Mouse (Mus musculus): ENCODE measurements at regions not wholly inside any gene's neighbourhood (a gene's known extent, or its start where the extent isn't known, plus 50 kb on each side); places are given as distances from the start of the nearest gene placed in this dataset.
A peak's percentile ranks its signal among the peaks of the same experiment; 100 is the strongest.

GRCm38 (mm10) chr16:54279275-54279674 lies 1018.5 kb downstream of the Zpld1 start:
- no peak for DNase-seq (ENCODE audit: low spot score)

DNA sequence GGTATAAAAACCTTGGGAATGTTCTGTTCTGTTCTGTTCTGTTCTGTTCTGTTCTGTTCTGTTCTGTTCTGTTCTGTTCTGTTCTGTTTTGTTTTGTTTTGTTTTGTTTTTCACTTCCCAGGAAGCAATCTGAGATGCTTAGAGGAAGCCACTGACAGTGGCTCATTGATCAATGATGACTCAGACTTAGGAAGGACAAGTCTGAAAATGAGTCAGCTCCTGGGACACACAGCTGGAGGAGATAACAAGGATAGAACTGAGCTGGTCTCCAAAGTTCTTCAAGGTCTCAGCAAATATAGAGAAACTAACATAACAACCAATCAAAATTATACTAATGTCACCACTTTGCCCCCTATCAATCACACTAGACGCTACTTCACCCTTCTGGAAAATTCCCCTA lies 1033.9 kb downstream of the Zpld1 start:
- ATAC-seq (replicated peaks; ENCODE audit: low FRiP score, low read depth) (no peak), DNase-seq (ENCODE audit: low spot score) (no peak)
- Histone ChIP-seq H3K9me3 (replicated peaks; ENCODE audit: low read length) (no peaks in the 10 kb centered on the region), H3K4me2 (ENCODE audit: low read length) (no peak overlapping the region), H3K27me3 (ENCODE audit: insufficient read depth, low read length) (no peaks in the 10 kb centered on the region), H3K4me3 (replicated peaks; ENCODE audit: low read depth, low read length) (no peak overlapping the region), H3K36me3 (ENCODE audit: insufficient read depth, low read length) (no peaks in the 10 kb centered on the region), H3K4me1 (replicated peaks; ENCODE audit: insufficient read depth, low read length) (no peaks in the 10 kb centered on the region), H3K27ac (no peak overlapping the region), H3K9ac (ENCODE audit: low read depth, low read length) (no peak overlapping the region)
- WGBS: 68% methylated on average over 1 of the region's 1 CpGs
- no peak for TF ChIP-seq CTCF (IDR thresholded peaks at IDR 0.05; ENCODE audit: low read depth)

More at GRCm38 (mm10) chr16:54279275-54279674, 1018.5 kb downstream of the Zpld1 start:
- Histone ChIP-seq H3K9ac (ENCODE audit: low read depth, low read length) (no peak overlapping the region), H3K27ac (no peak overlapping the region), H3K36me3 (ENCODE audit: insufficient read depth, low read length) (no peaks in the 10 kb centered on the region), H3K4me2 (ENCODE audit: low read length) (no peak overlapping the region), H3K27me3 (ENCODE audit: insufficient read depth, low read length) (no peaks in the 10 kb centered on the region), H3K9me3 (replicated peaks; ENCODE audit: low read length) (no peaks in the 10 kb centered on the region), H3K4me3 (replicated peaks; ENCODE audit: low read depth, low read length) (no peak overlapping the region), H3K4me1 (replicated peaks; ENCODE audit: insufficient read depth, low read length) (no peaks in the 10 kb centered on the region)
- no peak for TF ChIP-seq CTCF (IDR thresholded peaks at IDR 0.05; ENCODE audit: low read depth)
- no peak for ATAC-seq (replicated peaks; ENCODE audit: low FRiP score, low read depth)

- Histone ChIP-seq H3K27ac (no peak overlapping the region), H3K4me3 (replicated peaks; ENCODE audit: low read depth, low read length) (no peak overlapping the region), H3K4me2 (ENCODE audit: low read length) (no peak overlapping the region), H3K9ac (ENCODE audit: low read depth, low read length) (no peak overlapping the region), H3K27me3 (ENCODE audit: insufficient read depth, low read length) (no peaks in the 10 kb centered on the region), H3K4me1 (replicated peaks; ENCODE audit: insufficient read depth, low read length) (no peaks in the 10 kb centered on the region), H3K9me3 (replicated peaks; ENCODE audit: low read length) (no peaks in the 10 kb centered on the region), H3K36me3 (ENCODE audit: insufficient read depth, low read length) (no peaks in the 10 kb centered on the region)
- WGBS: 89% methylated on average over 1 of the region's 1 CpGs
- peak; percentile 39 for DNase-seq (ENCODE audit: low spot score)
- no peak for TF ChIP-seq CTCF (IDR thresholded peaks at IDR 0.05; ENCODE audit: low read depth)
- ATAC-seq (replicated peaks; ENCODE audit: low FRiP score, low read depth): no peak
Observed at GRCm38 (mm10) chr16:54259260-54259659, 1038.5 kb downstream of the Zpld1 start.

DNA sequence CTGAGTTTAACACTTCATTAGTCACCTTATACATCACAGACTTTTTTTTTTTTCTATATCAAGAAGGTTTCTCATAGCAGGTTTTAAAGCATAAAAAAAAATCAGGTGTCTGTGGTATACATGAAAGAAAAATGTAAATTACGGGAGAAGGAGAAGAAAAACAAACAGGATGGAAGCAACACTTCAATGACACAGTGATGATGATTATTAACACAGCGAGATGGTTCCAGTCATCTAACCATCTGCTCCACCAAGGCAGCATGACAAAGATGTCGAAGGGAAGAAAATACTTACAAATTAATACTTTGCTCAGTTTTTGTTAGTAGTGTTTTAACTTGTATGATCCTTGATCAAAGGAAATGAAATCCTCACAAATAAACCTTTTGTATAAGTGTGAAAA lies 1050.9 kb downstream of the Zpld1 start:
- TF ChIP-seq CTCF (IDR thresholded peaks at IDR 0.05; ENCODE audit: low read depth): no peak
- Histone ChIP-seq H3K4me1 (replicated peaks; ENCODE audit: insufficient read depth, low read length) (no peaks in the 10 kb centered on the region), H3K4me2 (ENCODE audit: low read length) (no peak overlapping the region), H3K4me3 (replicated peaks; ENCODE audit: low read depth, low read length) (no peak overlapping the region), H3K9ac (ENCODE audit: low read depth, low read length) (no peak overlapping the region), H3K36me3 (ENCODE audit: insufficient read depth, low read length) (no peaks in the 10 kb centered on the region), H3K9me3 (replicated peaks; ENCODE audit: low read length) (no peaks in the 10 kb centered on the region), H3K27me3 (ENCODE audit: insufficient read depth, low read length) (no peaks in the 10 kb centered on the region), H3K27ac (no peak overlapping the region)
- 85% methylated on average over 3 of the region's 3 CpGs for WGBS
- no peak for DNase-seq (ENCODE audit: low spot score)
- ATAC-seq (replicated peaks; ENCODE audit: low FRiP score, low read depth): no peak

DNA sequence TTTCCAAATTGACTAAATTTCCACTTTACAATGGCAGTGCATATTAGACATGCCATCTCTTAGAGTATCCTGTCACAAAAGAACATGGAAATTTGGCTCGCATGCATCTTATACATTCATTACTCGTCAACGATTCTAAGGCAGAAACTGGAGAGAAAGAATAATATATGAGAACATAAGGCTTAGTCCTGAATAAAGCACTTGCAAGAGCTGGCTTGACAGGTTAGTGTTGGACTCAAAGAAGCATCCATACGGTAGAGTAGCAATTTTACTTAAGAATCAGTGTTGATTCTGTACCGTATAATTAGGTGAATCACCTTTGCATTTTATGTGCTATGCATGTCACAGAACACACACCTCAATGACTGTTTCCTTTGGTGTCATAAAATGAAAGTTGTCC lies 1051.4 kb downstream of the Zpld1 start:
- Histone ChIP-seq H3K36me3 (ENCODE audit: insufficient read depth, low read length) (no peaks in the 10 kb centered on the region), H3K9ac (ENCODE audit: low read depth, low read length) (no peak overlapping the region), H3K4me3 (replicated peaks; ENCODE audit: low read depth, low read length) (no peak overlapping the region), H3K27me3 (ENCODE audit: insufficient read depth, low read length) (no peaks in the 10 kb centered on the region), H3K27ac (no peak overlapping the region), H3K4me2 (ENCODE audit: low read length) (no peak overlapping the region), H3K9me3 (replicated peaks; ENCODE audit: low read length) (no peaks in the 10 kb centered on the region), H3K4me1 (replicated peaks; ENCODE audit: insufficient read depth, low read length) (no peaks in the 10 kb centered on the region)
- DNase-seq (ENCODE audit: low spot score) (no peak), ATAC-seq (replicated peaks; ENCODE audit: low FRiP score, low read depth) (no peak)
- 89% methylated on average over 5 of the region's 5 CpGs for WGBS
- TF ChIP-seq CTCF (IDR thresholded peaks at IDR 0.05; ENCODE audit: low read depth): no peak

DNA sequence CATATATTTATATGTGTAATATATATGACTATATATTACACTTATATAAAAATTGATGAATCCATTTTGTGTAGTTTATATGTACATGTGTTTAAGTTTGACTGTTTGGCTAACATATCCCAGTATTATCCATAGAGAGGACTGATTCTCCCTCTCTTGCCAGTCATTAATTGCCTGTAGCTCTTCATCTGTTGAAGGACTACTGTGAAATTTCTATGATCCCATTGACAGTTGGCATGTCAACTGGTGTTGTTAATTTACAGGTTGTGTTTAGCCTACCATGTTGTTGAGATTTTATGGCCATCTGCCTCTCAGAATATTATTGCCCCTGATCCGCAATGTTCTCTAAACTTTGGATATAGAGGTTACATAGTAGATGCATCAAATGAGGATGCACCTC lies 1058.3 kb downstream of the Zpld1 start:
- Histone ChIP-seq H3K4me3 (replicated peaks; ENCODE audit: low read depth, low read length) (no peak overlapping the region), H3K36me3 (ENCODE audit: insufficient read depth, low read length) (no peaks in the 10 kb centered on the region), H3K27me3 (ENCODE audit: insufficient read depth, low read length) (no peaks in the 10 kb centered on the region), H3K9ac (ENCODE audit: low read depth, low read length) (no peak overlapping the region), H3K9me3 (replicated peaks; ENCODE audit: low read length) (no peaks in the 10 kb centered on the region), H3K4me2 (ENCODE audit: low read length) (no peak overlapping the region), H3K4me1 (replicated peaks; ENCODE audit: insufficient read depth, low read length) (no peaks in the 10 kb centered on the region), H3K27ac (no peak overlapping the region)
- ATAC-seq (replicated peaks; ENCODE audit: low FRiP score, low read depth) (no peak), DNase-seq (ENCODE audit: low spot score) (no peak)
- WGBS: 89% methylated on average over 1 of the region's 1 CpGs
- TF ChIP-seq CTCF (IDR thresholded peaks at IDR 0.05; ENCODE audit: low read depth): no peak

DNA sequence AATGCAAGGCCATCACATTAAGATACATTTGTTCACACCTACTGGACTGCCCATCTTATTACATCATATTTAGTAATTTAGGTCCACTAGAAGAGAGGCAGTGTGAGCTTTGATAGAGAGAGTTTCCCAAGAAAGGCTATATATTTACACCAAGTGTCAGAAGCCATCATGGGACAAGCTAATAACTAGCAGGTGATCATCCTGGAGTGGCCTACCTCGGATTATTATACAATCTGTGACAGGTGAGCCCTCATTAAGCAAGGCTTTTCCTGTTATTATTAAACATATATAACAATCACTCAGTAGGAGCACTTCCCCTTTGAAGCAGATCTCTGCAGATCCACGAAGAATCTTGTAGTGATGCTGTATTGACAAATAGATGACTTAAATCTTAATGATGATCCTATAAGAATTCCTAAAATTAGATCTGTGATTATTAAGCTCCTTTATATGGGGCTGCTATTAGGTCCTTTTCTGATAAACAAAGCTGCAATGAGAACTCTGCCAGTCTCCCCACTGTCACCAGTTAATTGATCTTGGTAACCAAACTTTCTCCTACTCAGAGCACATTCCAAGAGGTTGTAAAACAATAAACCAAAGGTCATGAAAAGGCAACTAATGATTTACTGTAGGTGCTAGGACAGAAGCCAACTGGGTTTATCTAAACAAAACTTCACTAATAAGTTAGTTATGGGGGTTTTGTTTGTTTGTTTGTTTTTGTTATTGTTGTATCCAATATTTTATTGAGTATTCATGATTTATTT lies 1068.2 kb downstream of the Zpld1 start:
- Histone ChIP-seq H3K27me3 (ENCODE audit: insufficient read depth, low read length) (no peaks in the 10 kb centered on the region), H3K9me3 (replicated peaks; ENCODE audit: low read length) (no peaks in the 10 kb centered on the region), H3K4me3 (replicated peaks; ENCODE audit: low read depth, low read length) (no peak overlapping the region), H3K9ac (ENCODE audit: low read depth, low read length) (no peak overlapping the region), H3K4me2 (ENCODE audit: low read length) (no peak overlapping the region), H3K4me1 (replicated peaks; ENCODE audit: insufficient read depth, low read length) (no peaks in the 10 kb centered on the region), H3K27ac (no peak overlapping the region), H3K36me3 (ENCODE audit: insufficient read depth, low read length) (no peaks in the 10 kb centered on the region)
- WGBS: 17% methylated on average over 2 of the region's 2 CpGs
- DNase-seq (ENCODE audit: low spot score) (no peak), ATAC-seq (replicated peaks; ENCODE audit: low FRiP score, low read depth) (no peak)
- TF ChIP-seq CTCF (IDR thresholded peaks at IDR 0.05; ENCODE audit: low read depth): no peak
